Mouse (Mus musculus): Measurements from ENCODE around the gene Sec1.

GRCm38 (mm10) chr7:45677627-45678295, 16.4 kb downstream of the Sec1 start:
- TF ChIP-seq CTCF (IDR thresholded peaks at IDR 0.05; ENCODE audit: extremely low read depth, insufficient read depth, insufficient read length, insufficient replicate concordance): no peak
- no peak for TF ChIP-seq POLR2A (IDR thresholded peaks at IDR 0.05; ENCODE audit: low read depth, low read length)
